Mouse (Mus musculus) midbrain, embryonic 16.5 days (tissue): ENCODE results near the gene Prnd. TPM values are rescaled to one million over a fixed set of nuclear protein-coding genes. Genes with fewer than 3 reads are reported as not detected.

Experiments
- ATAC-seq: fragments of 200-750 bp; cut with Nextera tagmentation; 2 replicates; pipeline ENCODE4 v1.8.0; 2017; ENCODE audit warnings: moderate TSS enrichment
- H3K27ac ChIP-seq: fragments of 300-500 bp; sonication (generic); 2 replicates; pipeline ENCODE4 v1.5.1; 2014; ENCODE audit warnings: mild to moderate bottlenecking, low read length, mixed read lengths
- H3K27me3 ChIP-seq: fragments of 300-500 bp; sonication (generic); 2 replicates; pipeline ENCODE4 v1.6.1; 2014; ENCODE audit warnings: low read depth, low read length, mixed read lengths; ENCODE audit not compliant: control insufficient read depth, insufficient read depth
- H3K36me3 ChIP-seq: fragments of 300-500 bp; sonication (generic); 2 replicates; pipeline ENCODE4 v1.6.1; 2014; ENCODE audit warnings: mild to moderate bottlenecking, low read length, moderate library complexity, mixed read lengths; ENCODE audit not compliant: control insufficient read depth, insufficient read depth
- H3K4me1 ChIP-seq: fragments of 300-500 bp; sonication (generic); 2 replicates; pipeline ENCODE4 v1.6.1; 2014; ENCODE audit warnings: mild to moderate bottlenecking, low read length, mixed read lengths; ENCODE audit not compliant: control insufficient read depth, insufficient read depth
- H3K4me2 ChIP-seq: fragments of 300-500 bp; sonication (generic); 2 replicates; pipeline ENCODE4 v1.6.1; 2014; ENCODE audit warnings: mild to moderate bottlenecking, low read length, mixed read lengths
- H3K4me3 ChIP-seq: fragments of 300-500 bp; sonication (generic); 2 replicates; pipeline ENCODE4 v1.5.1; 2014; ENCODE audit warnings: low read depth, mild to moderate bottlenecking, low read length, moderate library complexity, mixed read lengths
- H3K9ac ChIP-seq: fragments of 300-500 bp; sonication (generic); 2 replicates; pipeline ENCODE4 v1.6.1; 2014; ENCODE audit warnings: low read depth, low read length, mixed read lengths
- H3K9me3 ChIP-seq: fragments of 300-500 bp; sonication (generic); replicated peaks from 2 replicates; pipeline ENCODE4 v1.6.1; 2014; ENCODE audit warnings: mild to moderate bottlenecking, low read length, mixed read lengths; ENCODE audit not compliant: control insufficient read depth, poor library complexity, severe bottlenecking
- WGBS: fragments of 180-500 bp; shearing (Covaris S2); extraction: QIAGEN DNeasy Blood & Tissue Kit; methylation state at CpG from one replicate; pipeline ENCODE4 v1.1.7; 2014; 5-methylcytosine and 5-hydroxymethylcytosine counted together
- polyA plus RNA-seq: library from polyadenylated mRNA; unstranded; fragments of >200 nt; fragmentation: Nextera tagmentation; extraction: Ambion mirVana; gene quantifications from 2 replicates; pipeline ENCODE4 v1.2.1, GENCODE M21; 2015

The Prnd gene
- polyA plus RNA-seq, 1 experiment from 2014 or later, result 8.0 TPM

- no peak overlapping the region for H3K27ac ChIP-seq
- H3K27me3 ChIP-seq, result no peaks in the 10 kb centered on the region
- H3K36me3 ChIP-seq, result peaks cover 7% of the 10 kb centered on the region
- H3K4me3 ChIP-seq, result no peak overlapping the region
- ATAC-seq, result no peak
- H3K9me3 ChIP-seq, result no peaks in the 10 kb centered on the region
- no peak overlapping the region for H3K4me2 ChIP-seq
- H3K4me1 ChIP-seq, result no peaks in the 10 kb centered on the region
- WGBS, result 92% methylated on average over 13 of the region's 13 CpGs
- no peak overlapping the region for H3K9ac ChIP-seq
Observed at GRCm38 (mm10) chr2:132001696-132002334, 51.2 kb downstream of the Prnd start.

GRCm38 (mm10) chr2:132003916-132004315 lies 53.3 kb downstream of the Prnd start:
- Histone ChIP-seq H3K9ac (no peak overlapping the region), H3K4me3 (no peak overlapping the region), H3K36me3 (no peaks in the 10 kb centered on the region; the same call in none of the 2 replicates), H3K4me1 (no peaks in the 10 kb centered on the region), H3K27ac (no peak overlapping the region), H3K9me3 (no peaks in the 10 kb centered on the region), H3K4me2 (no peak overlapping the region), H3K27me3 (no peaks in the 10 kb centered on the region)
- ATAC-seq, result no peak
- WGBS, result 87% methylated on average over 5 of the region's 5 CpGs

- no peaks in the 10 kb centered on the region; the same call in none of the 2 replicates for H3K36me3 ChIP-seq
- no peaks in the 10 kb centered on the region for H3K4me1 ChIP-seq
- H3K9ac ChIP-seq, result no peak overlapping the region
Observed at GRCm38 (mm10) chr2:132004495-132005136, 54.0 kb downstream of the Prnd start.

GRCm38 (mm10) chr2:132005445-132005844 lies 54.8 kb downstream of the Prnd start:
- Histone ChIP-seq H3K4me3 (no peak overlapping the region), H3K9me3 (no peaks in the 10 kb centered on the region), H3K36me3 (peaks cover 2% of the 10 kb centered on the region), H3K4me1 (no peaks in the 10 kb centered on the region), H3K9ac (no peak overlapping the region), H3K27ac (no peak overlapping the region), H3K4me2 (no peak overlapping the region), H3K27me3 (no peaks in the 10 kb centered on the region)
- no peak for ATAC-seq
- WGBS, result 91% methylated on average over 4 of the region's 4 CpGs

More at GRCm38 (mm10) chr2:132004495-132005136, 54.0 kb downstream of the Prnd start:
- Histone ChIP-seq H3K27ac (no peak overlapping the region), H3K27me3 (no peaks in the 10 kb centered on the region), H3K4me3 (no peak overlapping the region), H3K9me3 (no peaks in the 10 kb centered on the region), H3K4me2 (no peak overlapping the region)
- 83% methylated on average over 9 of the region's 9 CpGs for WGBS
- ATAC-seq, result no peak

Other genes with a start within 250 kb of the Prnd start
- 0.06 TPM in 1 of 2 replicates, not detected in the other for gene Erv3, start 91.1 kb upstream of the Prnd start, polyA plus RNA-seq
- gene Prnp, start 40.9 kb upstream of the Prnd start, polyA plus RNA-seq, result 177 and 194 TPM in 2 replicates
- gene Prn, start 40.9 kb upstream of the Prnd start, polyA plus RNA-seq, result not detected in 2 replicates
- gene Rassf2, start 79.4 kb downstream of the Prnd start, polyA plus RNA-seq, result 24.2 and 28.9 TPM in 2 replicates
- gene Slc23a2, start 194.2 kb downstream of the Prnd start, polyA plus RNA-seq, result 32.6 and 37.9 TPM in 2 replicates